Mouse (Mus musculus): Measurements from ENCODE around the gene Dapk1. TPM values are rescaled to one million over a fixed set of nuclear protein-coding genes. Genes with fewer than 3 reads are reported as not detected.

Gene Dapk1
- total RNA-seq, 2 experiments from 2014 or later: 90.4 to 99.4 TPM

DNA sequence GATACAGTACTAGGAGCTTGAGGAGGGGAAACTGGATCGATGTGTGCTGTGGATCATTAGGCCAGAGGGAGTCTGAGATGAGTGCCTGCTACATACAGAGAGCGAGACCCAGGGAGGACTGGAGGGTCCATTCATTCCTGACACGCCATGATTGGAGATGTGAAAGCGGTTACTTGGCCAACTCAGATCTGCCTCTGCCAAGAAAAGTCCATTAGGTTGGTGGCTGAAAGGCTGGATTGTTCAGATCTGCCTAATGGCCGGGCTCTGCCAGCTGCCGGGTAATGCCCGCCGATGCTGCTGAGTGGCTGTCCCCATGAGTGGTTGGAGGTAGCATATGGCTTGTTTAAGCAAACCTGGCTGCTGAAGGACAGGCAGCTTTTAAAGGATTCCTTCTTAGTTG, 12.4 kb downstream of the Dapk1 start:
- intact Hi-C loops (cut with DNase I): no loop called here
- peak; percentile 38 to 70 for DNase-seq (ENCODE audit: low spot score in 2 of 2)

GRCm38 (mm10) chr13:60615057-60615650, 13.4 kb downstream of the Dapk1 start:
- DNase-seq (ENCODE audit: low spot score in 2 of 2): no peak
- intact Hi-C loops (cut with DNase I): no loop called here

DNA sequence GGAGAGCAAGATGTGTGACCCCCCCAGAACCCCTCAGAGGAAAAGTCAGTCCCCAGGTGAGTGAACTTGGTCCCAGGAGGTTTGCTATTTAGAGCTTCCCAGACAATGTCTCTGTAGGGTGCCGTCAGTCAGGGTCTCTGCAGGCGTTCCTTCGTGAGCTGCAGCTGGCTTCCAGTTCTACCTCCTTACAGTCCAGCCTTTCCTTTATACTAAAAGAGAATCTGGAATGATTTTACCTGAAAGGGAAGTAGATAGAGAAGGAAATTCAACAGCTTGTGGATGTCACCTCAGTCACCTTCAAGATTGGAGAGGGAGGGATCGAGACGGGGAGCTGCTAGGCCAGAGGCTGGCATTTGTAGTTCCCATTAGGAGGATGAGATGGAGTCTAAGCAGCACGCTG, 14.3 kb downstream of the Dapk1 start:
- DNase-seq (ENCODE audit: low spot score in 2 of 2): no peak
- intact Hi-C loops (cut with DNase I): no loop called here

- no peak for DNase-seq (ENCODE audit: low spot score in 2 of 2)
- intact Hi-C loops (cut with DNase I): no loop called here
Observed at GRCm38 (mm10) chr13:60618287-60618686, 16.5 kb downstream of the Dapk1 start.

DNA sequence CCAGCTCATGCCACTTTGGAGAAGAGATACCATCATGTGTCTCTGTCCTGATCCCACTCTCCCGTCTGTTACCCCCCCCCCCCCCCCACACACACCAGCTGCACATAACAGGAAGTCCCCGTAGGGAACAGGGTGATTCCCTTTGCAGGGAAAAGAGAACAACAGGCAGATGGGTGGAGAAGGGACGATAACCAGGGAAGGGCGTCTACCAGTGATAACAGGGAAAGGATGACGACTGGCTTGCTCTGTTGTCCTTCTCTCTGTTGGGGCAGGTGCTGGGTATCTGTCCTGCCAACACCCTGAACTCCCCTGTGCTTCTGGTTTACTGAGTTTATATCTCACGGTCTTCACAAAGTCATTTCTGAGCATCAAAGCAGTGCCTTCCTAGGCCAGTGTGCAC, 18.0 kb downstream of the Dapk1 start:
- DNase-seq (ENCODE audit: low spot score in 2 of 2): no peak
- intact Hi-C loops (cut with DNase I): no loop called here

- intact Hi-C loops (cut with DNase I): no loop called here
- DNase-seq (ENCODE audit: low spot score in 2 of 2): no peak
Observed at GRCm38 (mm10) chr13:60621411-60621965, 19.7 kb downstream of the Dapk1 start.

DNA sequence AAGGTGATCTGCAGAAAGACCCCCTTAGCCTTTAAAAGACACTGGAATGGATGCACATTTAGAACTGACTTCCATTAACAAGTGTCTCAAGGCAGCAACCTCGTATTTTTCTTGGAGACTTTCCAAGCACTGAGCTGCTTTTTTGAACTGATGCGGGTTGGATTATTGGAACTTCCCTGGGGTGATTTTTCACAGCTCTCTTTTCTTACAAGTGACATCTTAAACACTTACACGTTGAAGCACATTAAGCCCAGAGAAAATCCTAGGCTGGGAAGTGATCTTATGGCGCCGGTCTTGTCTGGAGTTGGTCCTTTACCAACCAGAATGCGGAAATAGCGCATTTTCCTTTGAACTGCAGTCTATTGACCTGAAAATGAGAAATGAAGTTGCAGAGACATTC, 23.8 kb downstream of the Dapk1 start:
- no peak for DNase-seq (ENCODE audit: low spot score in 2 of 2)
- intact Hi-C loops (cut with DNase I): no loop called here

DNA sequence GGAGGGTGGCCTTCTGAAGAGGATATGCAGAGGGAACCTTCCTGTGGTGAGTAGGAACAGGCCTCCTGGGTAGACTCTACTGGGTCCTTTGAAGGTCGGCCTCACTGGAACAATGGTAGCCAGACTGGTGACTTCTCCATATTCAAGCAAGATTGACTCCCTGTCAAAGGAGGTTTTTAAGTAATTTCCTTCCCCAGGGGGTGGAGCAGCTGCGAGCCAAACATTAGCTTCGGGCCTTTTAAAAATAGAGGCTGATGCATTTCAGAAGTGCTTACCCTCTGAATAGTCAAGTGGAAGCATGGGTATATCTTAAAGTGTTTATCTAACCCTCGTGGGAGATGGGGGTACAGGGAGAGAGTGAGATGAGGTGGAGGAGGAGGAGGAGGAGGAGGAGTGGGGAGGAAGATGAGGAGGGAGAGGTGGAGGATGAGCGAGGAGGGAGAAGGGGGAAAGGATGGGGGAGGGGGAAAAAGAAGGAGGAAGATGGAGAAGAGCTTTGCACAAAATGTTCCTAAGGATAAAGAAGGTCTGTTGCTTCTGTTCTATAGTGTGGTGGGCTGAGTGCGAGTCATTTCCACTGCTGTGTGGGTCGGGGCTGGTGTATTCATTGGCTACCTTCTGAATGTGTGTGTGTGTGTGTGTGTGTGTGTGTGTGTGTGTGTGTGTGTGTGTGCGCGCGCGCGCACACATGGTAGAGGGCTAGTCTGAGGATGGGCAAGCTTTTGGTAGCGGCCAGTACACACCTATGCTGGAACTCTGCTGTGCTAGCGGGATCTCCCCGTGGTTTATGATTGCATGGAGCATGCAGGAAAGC, 26.3 kb downstream of the Dapk1 start:
- intact Hi-C loops (cut with DNase I): no loop called here

GRCm38 (mm10) chr13:60628657-60628950, 26.9 kb downstream of the Dapk1 start:
- intact Hi-C loops (cut with DNase I): no loop called here

More for the DNA sequence above, 26.3 kb downstream of the Dapk1 start:
- DNase-seq (ENCODE audit: low spot score in 2 of 2): peak in 1 of 2 experiments; percentile 49

DNA sequence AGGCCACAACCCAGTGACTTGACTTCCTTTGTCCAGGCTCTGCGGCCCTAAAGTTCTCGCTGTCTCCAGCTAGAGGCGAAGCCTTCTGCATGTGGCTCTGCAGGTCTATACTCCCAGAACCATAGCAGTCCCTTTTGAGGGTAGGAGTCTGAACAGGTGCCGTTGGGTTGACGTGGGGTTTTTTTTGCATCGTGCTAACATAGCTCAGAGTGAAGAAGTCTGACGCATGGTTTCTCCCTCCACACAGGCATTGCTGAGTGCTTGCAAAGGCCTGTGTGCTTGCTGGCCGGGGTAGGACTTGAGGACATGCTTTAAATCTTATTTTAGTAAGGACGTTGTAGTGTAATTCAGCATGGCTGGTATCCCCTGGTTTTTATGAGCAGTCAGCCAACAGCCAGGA, 27.7 kb downstream of the Dapk1 start:
- intact Hi-C loops (cut with DNase I): no loop called here

More at GRCm38 (mm10) chr13:60628657-60628950, 26.9 kb downstream of the Dapk1 start:
- no peak for DNase-seq (ENCODE audit: low spot score in 2 of 2)

DNA sequence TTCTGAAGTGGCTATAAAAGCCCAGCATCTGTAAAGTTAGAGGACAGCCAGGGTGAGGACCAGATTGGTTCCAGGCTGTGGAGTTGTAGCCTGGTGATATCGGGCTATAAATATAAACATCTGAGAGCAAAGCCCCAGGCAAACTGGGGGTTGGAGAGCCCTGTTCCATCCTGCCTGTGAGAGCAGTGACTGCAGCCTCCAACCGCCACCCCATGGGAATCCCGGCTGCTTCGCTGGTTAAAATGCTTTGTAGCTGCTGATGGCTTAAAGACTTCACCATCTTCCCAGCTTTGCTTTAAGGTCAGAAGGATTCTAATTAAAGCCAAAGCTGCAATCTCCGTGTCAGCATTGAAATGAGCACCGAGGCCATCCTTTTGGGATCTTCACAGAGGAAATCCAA, 32.2 kb downstream of the Dapk1 start:
- DNase-seq (ENCODE audit: low spot score in 2 of 2): no peak
- intact Hi-C loops (cut with DNase I): no loop called here

More for the DNA sequence above, 27.7 kb downstream of the Dapk1 start:
- DNase-seq (ENCODE audit: low spot score in 2 of 2): peak in 1 of 2 experiments; percentile 59

DNA sequence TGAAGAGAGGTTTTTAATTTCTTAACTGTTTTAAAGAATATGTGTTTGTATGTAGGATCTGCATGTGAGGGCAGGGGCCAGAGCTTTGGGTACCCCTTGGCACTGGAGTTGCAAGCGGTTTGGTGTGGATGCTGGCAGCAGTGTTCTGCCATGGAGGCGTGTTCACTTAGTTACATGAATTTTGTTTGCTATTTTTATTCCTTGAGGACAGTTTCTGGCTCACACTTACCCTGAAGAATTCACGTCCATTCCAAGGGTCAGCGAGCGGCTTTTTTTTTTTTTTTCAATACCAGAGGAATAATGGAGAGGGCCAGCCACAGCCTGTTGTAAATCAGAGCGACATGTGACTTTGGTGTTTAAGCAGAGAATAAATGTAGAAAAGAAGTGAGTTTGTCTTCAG, 33.9 kb downstream of the Dapk1 start:
- DNase-seq (ENCODE audit: low spot score in 2 of 2): no peak
- intact Hi-C loops (cut with DNase I): no loop called here

DNA sequence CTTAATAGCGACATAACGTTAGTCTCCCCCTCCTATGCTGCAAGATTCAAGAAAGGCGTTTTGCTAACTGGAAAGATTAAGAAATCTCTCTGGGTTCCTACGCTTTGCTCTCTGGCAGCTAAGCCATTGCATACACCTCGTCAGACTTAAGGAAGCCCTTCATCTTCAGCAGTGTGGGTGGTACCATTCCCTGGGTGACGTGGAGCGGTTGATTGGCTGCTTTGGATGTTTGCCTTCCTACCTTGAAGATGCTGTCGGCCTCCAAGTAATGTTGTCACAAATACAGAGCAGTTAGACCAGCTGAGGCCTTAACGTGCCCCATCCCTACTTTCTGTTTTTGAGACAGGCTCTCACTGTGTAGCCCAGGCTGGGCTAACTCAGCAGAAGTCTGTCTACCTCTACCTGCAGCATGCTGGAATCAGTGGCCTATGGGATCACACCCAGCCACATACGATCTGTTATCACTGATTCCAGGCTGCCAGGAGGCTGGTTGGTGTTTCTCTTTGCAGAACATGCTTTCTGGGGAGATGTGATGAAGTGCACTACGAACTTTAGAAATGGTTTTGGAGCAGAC, 37.8 kb downstream of the Dapk1 start:
- DNase-seq (ENCODE audit: low spot score in 2 of 2): peak in 1 of 2 experiments; percentile 70
- intact Hi-C loops (cut with DNase I): loop anchor here (1.0 kb wide), 1 partner anchor 37 kb away; no protein-coding TSS in a partner anchor

- peak in 1 of 2 experiments; percentile 82 for DNase-seq (ENCODE audit: low spot score in 2 of 2)
- intact Hi-C loops (cut with DNase I): no loop called here
Observed at GRCm38 (mm10) chr13:60640420-60640819, 38.7 kb downstream of the Dapk1 start.

GRCm38 (mm10) chr13:60644457-60644889, 42.7 kb downstream of the Dapk1 start:
- DNase-seq (ENCODE audit: low spot score in 2 of 2): no peak
- intact Hi-C loops (cut with DNase I): no loop called here

GRCm38 (mm10) chr13:60646791-60647190, 45.0 kb downstream of the Dapk1 start:
- intact Hi-C loops (cut with DNase I): no loop called here
- DNase-seq (ENCODE audit: low spot score in 2 of 2): no peak

- DNase-seq (ENCODE audit: low spot score in 2 of 2): no peak
- intact Hi-C loops (cut with DNase I): no loop called here
Observed at GRCm38 (mm10) chr13:60648350-60648749, 46.6 kb downstream of the Dapk1 start.

DNA sequence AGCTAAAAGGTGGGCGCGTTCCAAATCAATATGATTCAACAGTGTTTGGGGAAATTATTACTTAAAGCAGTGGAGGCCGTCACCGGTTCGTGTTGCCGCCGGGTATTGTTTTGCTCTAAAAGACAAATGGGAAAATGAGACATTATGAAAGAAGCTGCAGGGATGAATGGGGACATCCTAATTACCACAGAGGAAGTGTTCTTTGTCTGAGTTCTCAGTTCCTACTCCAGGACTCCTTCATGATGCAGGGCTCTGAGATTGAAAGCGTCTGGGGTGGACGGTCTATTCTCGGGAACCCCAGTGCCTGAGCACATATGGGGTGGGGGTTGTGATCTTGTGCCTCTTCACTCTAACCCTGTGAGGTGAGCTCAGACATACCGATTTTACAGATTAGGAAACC, 48.3 kb downstream of the Dapk1 start:
- no peak for DNase-seq (ENCODE audit: low spot score in 2 of 2)
- intact Hi-C loops (cut with DNase I): no loop called here

GRCm38 (mm10) chr13:60654017-60654565, 52.3 kb downstream of the Dapk1 start:
- intact Hi-C loops (cut with DNase I): no loop called here
- no peak for DNase-seq (ENCODE audit: low spot score in 2 of 2)

DNA sequence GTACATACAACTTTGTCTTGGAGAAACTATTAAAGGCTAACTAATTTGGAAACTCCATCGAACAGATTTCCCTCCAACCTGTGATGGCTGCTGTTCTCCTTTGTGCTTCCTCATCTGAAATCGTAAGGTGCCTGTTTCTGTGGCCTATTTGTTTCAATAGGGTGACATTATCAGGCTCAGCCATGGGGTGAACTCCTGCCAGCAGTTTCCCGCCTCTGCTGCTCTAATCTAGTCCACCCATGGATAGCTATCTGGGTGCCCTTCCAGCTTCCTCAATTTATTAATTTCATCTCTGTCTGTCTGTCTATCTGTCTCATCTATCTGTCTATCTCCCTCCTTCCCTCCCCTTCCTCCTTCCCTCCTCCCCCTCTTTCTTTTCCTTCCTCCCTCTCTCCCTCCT, 53.5 kb downstream of the Dapk1 start:
- intact Hi-C loops (cut with DNase I): no loop called here
- DNase-seq (ENCODE audit: low spot score in 2 of 2): no peak
